Mouse (Mus musculus) megakaryocyte, embryonic 14.5 days (primary cell): ENCODE data around the gene Islr.

ENCODE experiments used
- FLI1 ChIP-seq: IDR thresholded peaks from 2 replicates; pipeline ENCODE4 v1.6.1; 2012; ENCODE audit warnings: low read length, inconsistent platforms, mixed read lengths
- GATA1 ChIP-seq: IDR thresholded peaks from 3 replicates; pipeline ENCODE4 v1.6.1; 2012; ENCODE audit warnings: mixed read lengths, low read length, inconsistent platforms, borderline replicate concordance

DNA sequence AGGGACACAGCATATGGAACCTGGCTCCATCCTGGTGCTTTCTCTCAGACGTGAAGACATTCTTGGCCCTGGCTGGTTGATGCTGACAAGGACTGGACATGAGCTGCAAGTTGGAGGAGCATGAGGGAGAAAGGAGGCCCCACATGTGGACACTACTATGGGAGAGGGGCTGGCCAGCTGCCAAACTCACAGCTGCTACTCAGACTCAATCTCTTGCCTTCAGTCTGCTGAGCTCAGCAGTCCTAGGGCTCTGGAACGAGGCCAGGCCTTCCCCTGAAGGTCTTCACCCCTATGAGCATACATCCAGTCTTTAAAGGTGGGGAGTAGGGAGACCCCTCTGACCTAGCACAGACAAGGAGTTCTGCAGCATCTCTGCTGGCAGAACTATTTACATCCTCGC lies 48.7 kb downstream of the Islr start:
- TF ChIP-seq GATA1 (no peak), FLI1 (no peak)
